Mouse (Mus musculus): ENCODE data around the gene Rab7b.

DNA sequence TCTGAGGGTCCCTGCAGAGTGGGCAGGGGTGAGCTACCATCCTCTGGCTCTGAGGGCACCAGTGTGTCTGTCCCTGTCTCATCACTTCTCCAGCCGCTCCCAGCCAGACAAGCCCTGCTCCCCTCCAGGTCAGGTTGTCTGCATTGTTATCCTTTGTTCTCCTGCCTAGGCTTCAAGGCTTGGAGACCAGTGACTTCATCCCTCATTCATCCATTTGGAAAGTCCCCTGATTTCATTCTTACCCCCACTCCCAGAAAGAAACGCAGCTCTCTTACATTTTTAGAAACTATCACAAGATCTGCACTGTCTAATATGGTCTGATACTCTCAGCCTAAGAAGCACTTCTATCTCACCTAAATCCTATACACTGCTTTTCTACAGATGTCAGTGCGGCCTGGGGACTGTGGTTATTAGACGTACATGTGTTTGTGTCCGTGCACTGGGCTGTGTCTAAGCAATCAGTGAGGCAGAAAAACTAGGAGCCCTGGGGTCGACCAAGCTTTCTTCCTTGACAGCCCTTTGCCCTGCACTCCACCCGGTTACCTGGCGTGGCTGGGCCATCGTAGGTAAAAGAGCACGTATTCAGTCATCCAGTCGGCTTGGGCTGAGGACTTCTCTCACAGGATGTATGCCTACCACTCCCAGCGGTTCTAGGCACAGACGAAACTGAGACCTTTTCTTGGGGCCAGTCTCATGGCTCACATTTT lies 45.1 kb downstream of the Rab7b start:
- TF ChIP-seq POLR2A (IDR thresholded peaks at IDR 0.05; ENCODE audit: low read depth, low read length) (no peak), CTCF (IDR thresholded peaks at IDR 0.05; ENCODE audit: extremely low read depth, insufficient read length, insufficient replicate concordance, low read depth, low read length) (no peak)
